Mouse (Mus musculus): ENCODE measurements around the gene Zswim3.

- no peak for TF ChIP-seq CTCF (IDR thresholded peaks at IDR 0.05; ENCODE audit: extremely low read depth, insufficient read length, insufficient replicate concordance, low read depth, low read length)
- TF ChIP-seq POLR2A (IDR thresholded peaks at IDR 0.05; ENCODE audit: low read depth, low read length): no peak
These were observed 42.9 kb upstream of the Zswim3 start for GRCm38 (mm10) chr2:164761971-164762370.

All from small intestine, adult 2 months (tissue).